Mouse (Mus musculus): ENCODE measurements around the gene Gm21095. TPM values are rescaled to one million over a fixed set of nuclear protein-coding genes. Genes with fewer than 3 reads are reported as not detected.

Gm21095 gene
- not detected for polyA plus RNA-seq (2014; fragmentation: Illumina TruSeq; extraction: RNeasy Lipid Tissue Mini Kit (QIAGEN cat#74804); ENCODE audit: low read depth, low replicate concordance)

GRCm38 (mm10) chrY:84096979-84097378, at the start of gene Gm21095:
Gene Gm21095, plus strand, starts transcription at chrY:84097279.

All from liver, adult 10 weeks (tissue).